Comparison of ENCODE assay signal across 8 mouse cellular contexts in the genomic region with DNA sequence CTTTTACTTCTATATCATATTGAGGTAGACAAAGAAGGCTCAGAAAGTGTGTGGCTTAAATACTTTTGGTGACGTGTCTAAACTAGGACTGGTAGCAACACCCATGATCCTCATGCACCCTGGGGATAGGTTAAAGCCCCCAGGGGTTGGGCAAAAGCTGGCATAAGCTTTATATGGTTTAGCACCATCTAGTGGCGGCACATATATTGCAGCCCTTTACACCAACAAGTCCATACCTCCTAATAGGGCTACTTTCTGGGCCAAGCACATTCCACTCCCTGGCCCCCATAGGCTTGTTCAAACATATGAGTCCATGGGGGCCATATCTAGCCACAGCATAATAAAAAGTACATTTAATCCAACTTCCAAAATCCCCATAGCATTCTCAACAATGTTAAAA. TPM values are rescaled to one million over a fixed set of nuclear protein-coding genes. Genes with fewer than 3 reads are reported as not detected.
A peak's percentile ranks its signal among the peaks of the same experiment; 100 is the strongest.
DNase-seq lines count a peak whose midpoint lies in the region; ATAC-seq lines count a peak whose summit lies in the region.
"Not testable (repeated sequence)": the region's sequence is repeated elsewhere in the genome, so short reads cannot be mapped to it uniquely, and the experiment has no call there.

No protein-coding gene starts in this region.

- WGBS in hindbrain, embryonic 10.5 days = 48% methylated on average over 2 of the region's 2 CpGs

- peaks cover 52% of the 10 kb centered on the region for H3K36me3 ChIP-seq in hindbrain, embryonic 10.5 days

- peak; percentile 85 for DNase-seq in R1 (ENCODE audit: low read depth, low spot score)
- peak; percentile 23 for DNase-seq in c-Kit-positive CD71-positive TER-119-positive erythroid progenitor cells, embryonic 14.5 days (ENCODE audit: low spot score)
- DNase-seq in hindbrain, embryonic 10.5 days (ENCODE audit: low spot score) = peak; percentile 6
- peak; percentile 45 for DNase-seq in liver
- peak; percentile 55 to 84 for DNase-seq in spleen, postnatal 4 days (ENCODE audit: low spot score in 2 of 2)
- DNase-seq in urinary bladder, postnatal 14 days (ENCODE audit: low spot score) = peak; percentile 6

- H3K4me1 ChIP-seq in hindbrain, embryonic 10.5 days (replicated peaks) = not testable (repeated sequence)

- H3K27me3 ChIP-seq in hindbrain, embryonic 10.5 days (ENCODE audit: insufficient read depth, poor library complexity, severe bottlenecking) = not testable (repeated sequence)

- H3K9me3 ChIP-seq in hindbrain, embryonic 10.5 days = peaks cover 66% of the 10 kb centered on the region

- H3K27ac ChIP-seq in hindbrain, embryonic 10.5 days = not testable (repeated sequence)

- H3K4me3 ChIP-seq in hindbrain, embryonic 10.5 days = not testable (repeated sequence)

- peak; percentile 63 for ATAC-seq in CD4-positive, CD25-positive, alpha-beta regulatory T cell, adult 4 months
- ATAC-seq in megakaryocyte progenitor cell, adult 5-6 weeks (replicated peaks; ENCODE audit: poor library complexity) = peak; percentile 68

RNA-seq across cellular contexts. Expression of gene Zfp873, which starts 43.1 kb away (rescaled TPM):
- 10 to 100 TPM; 12.3 to 20.0 TPM for polyA plus RNA-seq in CD4-positive, CD25-positive, alpha-beta regulatory T cell, adult 4 months (2017; shearing (Covaris generic))
- polyA plus RNA-seq in hindbrain, embryonic 10.5 days (2016; fragmentation: Nextera tagmentation; extraction: Ambion mirVana) = 13.2 and 15.0 TPM in 2 replicates
- total RNA-seq in megakaryocyte progenitor cell, adult 5-6 weeks (2015) = 6.5 and 13.5 TPM in 2 replicates
- 5.0 and 8.6 TPM in 2 replicates for total RNA-seq in megakaryocyte progenitor cell, adult 5-6 weeks (2017)

Comparison
In these comparisons a context has a peak if more than half of its experiments do, and no peak if none do; other contexts are left out.
1. DNase-seq: peak in every context shown above with its lines; median percentile 85 in R1; 70 in spleen, postnatal 4 days; 45 in liver; 23 in c-Kit-positive CD71-positive TER-119-positive erythroid progenitor cells, embryonic 14.5 days; 6 in hindbrain, embryonic 10.5 days; 6 in urinary bladder, postnatal 14 days.